Mouse (Mus musculus): ENCODE data around the gene Tppp3. TPM values are rescaled to one million over a fixed set of nuclear protein-coding genes. Genes with fewer than 3 reads are reported as not detected.

Tppp3 gene
- polyA plus RNA-seq, 1 experiment from 2014 or later = 12.3 TPM

GRCm38 (mm10) chr8:105422006-105422405 is 49.3 kb downstream of the Tppp3 start:
- H3K36me3 ChIP-seq = no peaks in the 10 kb centered on the region
- WGBS = 54% methylated on average over 1 of the region's 1 CpGs
- ATAC-seq (ENCODE audit: extremely low read depth, insufficient number of reproducible peaks, low FRiP score, low TSS enrichment) = no peak
- H3K9me3 ChIP-seq = peaks cover 1% of the 10 kb centered on the region; the same call in 1 of the 2 replicates
- no peak overlapping the region for H3K9ac ChIP-seq
- H3K4me2 ChIP-seq = no peak overlapping the region
- H3K4me1 ChIP-seq = no peaks in the 10 kb centered on the region
- H3K27me3 ChIP-seq (replicated peaks) = peaks cover 7% of the 10 kb centered on the region
- no peak overlapping the region for H3K4me3 ChIP-seq
- H3K27ac ChIP-seq (replicated peaks) = no peak overlapping the region

GRCm38 (mm10) chr8:105419800-105420199 is 51.5 kb downstream of the Tppp3 start:
- WGBS = 77% methylated on average over 4 of the region's 4 CpGs
- ATAC-seq (ENCODE audit: extremely low read depth, insufficient number of reproducible peaks, low FRiP score, low TSS enrichment) = no peak
- no peak overlapping the region for H3K27ac ChIP-seq (replicated peaks)

GRCm38 (mm10) chr8:105418992-105419391 is 52.3 kb downstream of the Tppp3 start:
- 70% methylated on average over 2 of the region's 2 CpGs for WGBS

More at GRCm38 (mm10) chr8:105419800-105420199, 51.5 kb downstream of the Tppp3 start:
- Histone ChIP-seq H3K4me2 (no peak overlapping the region), H3K9ac (no peak overlapping the region), H3K27me3 (replicated peaks) (peaks cover 19% of the 10 kb centered on the region), H3K36me3 (no peaks in the 10 kb centered on the region), H3K9me3 (peaks cover 3% of the 10 kb centered on the region; the same call in 1 of the 2 replicates), H3K4me3 (no peak overlapping the region), H3K4me1 (no peaks in the 10 kb centered on the region)

More at GRCm38 (mm10) chr8:105418992-105419391, 52.3 kb downstream of the Tppp3 start:
- no peak overlapping the region for H3K9ac ChIP-seq
- H3K27me3 ChIP-seq (replicated peaks) = peaks cover 27% of the 10 kb centered on the region
- H3K9me3 ChIP-seq = peaks cover 3% of the 10 kb centered on the region; the same call in 1 of the 2 replicates
- no peak overlapping the region for H3K4me2 ChIP-seq
- ATAC-seq (ENCODE audit: extremely low read depth, insufficient number of reproducible peaks, low FRiP score, low TSS enrichment) = no peak
- H3K36me3 ChIP-seq = no peaks in the 10 kb centered on the region
- H3K4me1 ChIP-seq = no peaks in the 10 kb centered on the region
- H3K27ac ChIP-seq (replicated peaks) = no peak overlapping the region
- no peak overlapping the region for H3K4me3 ChIP-seq

Other genes starting within 250 kb of the Tppp3 start
- gene D230025D16Rik, start 246.4 kb downstream of the Tppp3 start, polyA plus RNA-seq (2015; fragmentation: Nextera tagmentation; extraction: Ambion mirVana) = 17.3 and 18.2 TPM in 2 replicates
- gene B3gnt9, start 216.4 kb downstream of the Tppp3 start, polyA plus RNA-seq (2015; fragmentation: Nextera tagmentation; extraction: Ambion mirVana) = 11.8 and 14.5 TPM in 2 replicates
- gene Tradd, start 206.9 kb downstream of the Tppp3 start, polyA plus RNA-seq (2015; fragmentation: Nextera tagmentation; extraction: Ambion mirVana) = 18.3 and 18.8 TPM in 2 replicates
- 3.2 and 3.3 TPM in 2 replicates for gene Fbxl8, start 206.9 kb downstream of the Tppp3 start, polyA plus RNA-seq (2015; fragmentation: Nextera tagmentation; extraction: Ambion mirVana)
- 0.15 TPM in 1 of 2 replicates, not detected in the other for gene Hsf4, start 201.7 kb downstream of the Tppp3 start, polyA plus RNA-seq (2015; fragmentation: Nextera tagmentation; extraction: Ambion mirVana)
- 2.5 and 2.7 TPM in 2 replicates for gene Nol3, start 195.4 kb downstream of the Tppp3 start, polyA plus RNA-seq (2015; fragmentation: Nextera tagmentation; extraction: Ambion mirVana)
- 6.0 and 6.5 TPM in 2 replicates for gene 4931428F04Rik, start 181.7 kb downstream of the Tppp3 start, polyA plus RNA-seq (2015; fragmentation: Nextera tagmentation; extraction: Ambion mirVana)
- gene Exoc3l, start 175.4 kb downstream of the Tppp3 start, polyA plus RNA-seq (2015; fragmentation: Nextera tagmentation; extraction: Ambion mirVana) = 15.5 and 15.9 TPM in 2 replicates
- gene E2f4, start 173.9 kb downstream of the Tppp3 start, polyA plus RNA-seq (2015; fragmentation: Nextera tagmentation; extraction: Ambion mirVana) = 58.7 and 59.3 TPM in 2 replicates
- gene Elmo3, start 165.9 kb downstream of the Tppp3 start, polyA plus RNA-seq (2015; fragmentation: Nextera tagmentation; extraction: Ambion mirVana) = 2.3 and 2.6 TPM in 2 replicates
- gene Lrrc29, start 145.2 kb downstream of the Tppp3 start, polyA plus RNA-seq (2015; fragmentation: Nextera tagmentation; extraction: Ambion mirVana) = 0.96 and 1.2 TPM in 2 replicates
- gene Tmem208, start 145.2 kb downstream of the Tppp3 start, polyA plus RNA-seq (2015; fragmentation: Nextera tagmentation; extraction: Ambion mirVana) = 75.9 and 92.9 TPM in 2 replicates
- gene Fhod1, start 123.6 kb downstream of the Tppp3 start, polyA plus RNA-seq (2015; fragmentation: Nextera tagmentation; extraction: Ambion mirVana) = 1.9 and 2.0 TPM in 2 replicates
- gene Slc9a5, start 122.7 kb downstream of the Tppp3 start, polyA plus RNA-seq (2015; fragmentation: Nextera tagmentation; extraction: Ambion mirVana) = 1.3 and 1.4 TPM in 2 replicates
- gene Plekhg4, start 98.3 kb downstream of the Tppp3 start, polyA plus RNA-seq (2015; fragmentation: Nextera tagmentation; extraction: Ambion mirVana) = 0.23 and 0.42 TPM in 2 replicates
- not detected in 2 replicates for gene Kctd19, start 58.0 kb downstream of the Tppp3 start, polyA plus RNA-seq (2015; fragmentation: Nextera tagmentation; extraction: Ambion mirVana)
- gene Lrrc36, start 58.0 kb downstream of the Tppp3 start, polyA plus RNA-seq (2015; fragmentation: Nextera tagmentation; extraction: Ambion mirVana) = 0.08 and 0.28 TPM in 2 replicates
- 21.8 and 22.3 TPM in 2 replicates for gene Zdhhc1, start 25.4 kb upstream of the Tppp3 start, polyA plus RNA-seq (2015; fragmentation: Nextera tagmentation; extraction: Ambion mirVana)
- gene Hsd11b2, start 47.2 kb upstream of the Tppp3 start, polyA plus RNA-seq (2015; fragmentation: Nextera tagmentation; extraction: Ambion mirVana) = 1.2 and 1.5 TPM in 2 replicates
- 58.1 and 60.9 TPM in 2 replicates for gene Atp6v0d1, start 94.5 kb upstream of the Tppp3 start, polyA plus RNA-seq (2015; fragmentation: Nextera tagmentation; extraction: Ambion mirVana)
- 32.1 and 32.5 TPM in 2 replicates for gene Ripor1, start 133.7 kb upstream of the Tppp3 start, polyA plus RNA-seq (2015; fragmentation: Nextera tagmentation; extraction: Ambion mirVana)
- 67.1 and 76.2 TPM in 2 replicates for gene Ctcf, start 165.0 kb upstream of the Tppp3 start, polyA plus RNA-seq (2015; fragmentation: Nextera tagmentation; extraction: Ambion mirVana)
- gene Agrp, start 165.9 kb upstream of the Tppp3 start, polyA plus RNA-seq (2015; fragmentation: Nextera tagmentation; extraction: Ambion mirVana) = 0.23 TPM in 1 of 2 replicates, not detected in the other
- 0.27 TPM in 2 replicates for gene Carmil2, start 214.7 kb upstream of the Tppp3 start, polyA plus RNA-seq (2015; fragmentation: Nextera tagmentation; extraction: Ambion mirVana)
- 41.6 and 44.0 TPM in 2 replicates for gene Acd, start 229.6 kb upstream of the Tppp3 start, polyA plus RNA-seq (2015; fragmentation: Nextera tagmentation; extraction: Ambion mirVana)
- 11.6 and 11.9 TPM in 2 replicates for gene Pard6a, start 229.6 kb upstream of the Tppp3 start, polyA plus RNA-seq (2015; fragmentation: Nextera tagmentation; extraction: Ambion mirVana)
- gene 4933405L10Rik, start 236.1 kb upstream of the Tppp3 start, polyA plus RNA-seq (2015; fragmentation: Nextera tagmentation; extraction: Ambion mirVana) = not detected in 2 replicates
- 12.5 and 13.3 TPM in 2 replicates for gene Enkd1, start 236.7 kb upstream of the Tppp3 start, polyA plus RNA-seq (2015; fragmentation: Nextera tagmentation; extraction: Ambion mirVana)